Mouse (Mus musculus) layer of hippocampus, postnatal 36 days (tissue): ENCODE data around the gene Vamp2. TPM values are rescaled to one million over a fixed set of nuclear protein-coding genes. Genes with fewer than 3 reads are reported as not detected.
A peak's percentile ranks its signal among the peaks of the same experiment; 100 is the strongest.

ENCODE experiments used
- DNase-seq, 2 experiments: peaks; one replicate each; pipeline ENCODE4 v3.0.0; 2022
- total RNA-seq, 2 experiments: library from RNA; stranded (reverse); gene quantifications; 2 replicates each; pipeline ENCODE4 v1.2.3; 2021

The Vamp2 gene
- total RNA-seq, 2 experiments from 2014 or later, result 962 to 984 TPM

DNA sequence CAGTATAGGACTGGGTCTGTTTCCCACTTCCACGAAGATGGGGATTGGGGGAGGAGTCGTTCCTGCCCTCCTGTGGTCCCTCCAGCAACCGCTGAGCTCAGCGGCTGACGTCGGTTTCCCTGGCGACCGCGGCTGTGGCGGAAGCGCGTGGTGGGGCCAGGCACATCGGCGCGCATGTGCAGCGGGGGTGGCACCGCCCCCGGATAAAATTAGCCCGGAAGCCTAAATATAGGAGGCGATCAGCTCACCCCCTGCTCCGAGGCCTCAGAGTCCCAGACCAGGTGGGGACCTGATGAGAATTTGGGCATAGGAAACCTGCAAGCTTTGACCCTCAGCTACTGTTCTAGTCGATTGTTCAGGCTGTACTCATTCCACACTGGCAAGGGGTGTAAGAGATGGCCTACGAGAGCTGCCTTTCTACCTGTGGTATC lies 11.6 kb downstream of the Vamp2 start:
- peak; percentile 93 to 94 for DNase-seq

- DNase-seq, result no peak
These were observed 12.5 kb downstream of the Vamp2 start for GRCm38 (mm10) chr11:69100639-69101360.

- DNase-seq, result no peak
These were observed 13.5 kb downstream of the Vamp2 start for GRCm38 (mm10) chr11:69101604-69102402.

- no peak for DNase-seq
These were observed 14.1 kb downstream of the Vamp2 start for GRCm38 (mm10) chr11:69102403-69102725.

DNA sequence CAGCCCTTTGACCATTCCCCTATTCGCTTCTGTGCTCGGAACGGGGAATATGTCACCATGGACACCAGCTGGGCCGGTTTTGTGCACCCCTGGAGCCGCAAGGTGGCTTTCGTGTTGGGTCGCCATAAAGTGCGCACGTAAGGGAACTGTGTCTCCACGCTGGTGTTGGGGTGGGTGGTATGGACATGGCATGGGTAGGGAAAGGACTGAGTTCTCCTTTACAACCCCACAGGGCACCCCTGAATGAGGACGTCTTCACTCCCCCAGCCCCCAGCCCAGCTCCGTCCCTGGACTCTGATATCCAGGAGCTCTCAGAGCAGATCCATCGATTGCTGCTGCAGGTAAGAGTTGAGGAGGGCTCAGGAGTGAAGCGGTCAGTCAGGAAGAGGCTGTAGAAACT lies 14.8 kb downstream of the Vamp2 start:
- no peak for DNase-seq

DNA sequence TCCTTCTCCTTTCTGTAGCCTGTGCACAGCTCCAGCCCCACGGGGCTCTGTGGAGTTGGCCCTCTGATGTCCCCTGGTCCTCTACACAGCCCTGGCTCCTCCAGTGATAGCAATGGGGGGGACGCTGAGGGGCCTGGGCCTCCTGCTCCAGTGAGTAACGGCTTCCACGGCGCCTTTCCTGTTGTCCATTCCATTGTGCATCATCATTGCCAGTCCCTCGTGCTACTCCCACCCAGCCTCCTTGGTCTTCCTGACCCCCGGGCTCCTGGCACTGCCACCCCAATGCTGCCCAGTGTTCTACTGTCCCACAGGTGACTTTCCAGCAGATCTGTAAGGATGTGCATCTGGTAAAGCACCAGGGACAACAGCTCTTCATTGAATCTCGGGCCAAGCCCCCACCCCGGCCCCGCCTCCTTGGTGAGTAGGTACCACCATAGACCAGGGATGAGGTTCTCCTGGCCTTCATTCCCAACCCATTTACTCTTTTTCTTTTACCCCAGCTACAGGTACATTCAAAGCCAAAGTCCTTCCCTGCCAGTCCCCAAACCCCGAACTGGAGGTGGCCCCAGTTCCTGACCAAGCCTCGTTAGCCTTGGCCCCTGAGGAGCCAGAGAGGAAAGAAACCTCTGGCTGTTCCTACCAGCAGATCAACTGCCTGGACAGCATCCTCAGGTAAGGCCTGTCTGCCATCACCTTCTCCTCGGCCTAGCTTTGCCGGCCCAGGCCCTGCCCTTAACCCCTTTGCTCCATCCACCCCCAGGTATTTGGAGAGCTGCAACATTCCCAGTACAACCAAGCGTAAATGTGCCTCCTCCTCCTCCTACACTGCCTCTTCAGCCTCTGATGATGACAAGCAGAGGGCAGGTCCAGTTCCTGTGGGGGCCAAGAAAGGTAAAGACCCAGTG lies 15.5 kb downstream of the Vamp2 start:
- no peak for DNase-seq

DNA sequence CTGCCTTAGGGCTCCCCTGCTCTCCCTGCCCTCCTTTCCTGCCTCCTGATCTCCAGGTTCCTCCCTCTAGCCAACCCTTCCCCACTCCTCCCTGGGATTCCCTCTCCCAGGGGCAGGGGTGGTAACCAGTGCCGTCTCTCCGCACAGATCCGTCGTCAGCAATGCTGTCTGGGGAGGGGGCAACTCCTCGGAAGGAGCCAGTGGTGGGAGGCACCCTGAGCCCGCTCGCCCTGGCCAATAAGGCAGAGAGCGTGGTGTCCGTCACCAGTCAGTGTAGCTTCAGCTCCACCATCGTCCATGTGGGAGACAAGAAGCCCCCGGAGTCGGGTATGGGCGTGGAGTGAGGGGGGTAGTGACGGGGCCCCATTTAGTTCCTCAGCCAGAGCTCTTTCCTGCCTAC lies 16.2 kb downstream of the Vamp2 start:
- DNase-seq, result no peak

DNA sequence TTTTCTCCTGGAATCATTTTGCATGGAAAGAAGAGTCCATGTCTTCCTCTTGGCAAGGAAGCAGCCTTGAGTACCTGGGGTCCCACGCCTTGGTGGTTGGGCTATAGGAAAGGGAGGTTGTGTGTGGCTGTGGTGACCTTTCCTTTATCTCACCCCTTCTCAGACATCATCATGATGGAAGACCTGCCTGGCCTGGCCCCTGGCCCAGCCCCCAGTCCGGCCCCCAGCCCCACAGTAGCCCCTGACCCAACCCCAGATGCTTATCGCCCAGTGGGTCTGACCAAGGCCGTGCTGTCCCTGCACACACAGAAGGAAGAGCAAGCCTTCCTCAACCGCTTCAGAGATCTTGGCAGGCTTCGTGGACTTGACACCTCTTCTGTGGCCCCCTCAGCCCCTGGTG lies 16.9 kb downstream of the Vamp2 start:
- DNase-seq, result no peak

- DNase-seq, result no peak
These were observed 17.5 kb downstream of the Vamp2 start for GRCm38 (mm10) chr11:69105796-69106195.

GRCm38 (mm10) chr11:69106299-69106698 lies 18.0 kb downstream of the Vamp2 start:
- no peak for DNase-seq

DNA sequence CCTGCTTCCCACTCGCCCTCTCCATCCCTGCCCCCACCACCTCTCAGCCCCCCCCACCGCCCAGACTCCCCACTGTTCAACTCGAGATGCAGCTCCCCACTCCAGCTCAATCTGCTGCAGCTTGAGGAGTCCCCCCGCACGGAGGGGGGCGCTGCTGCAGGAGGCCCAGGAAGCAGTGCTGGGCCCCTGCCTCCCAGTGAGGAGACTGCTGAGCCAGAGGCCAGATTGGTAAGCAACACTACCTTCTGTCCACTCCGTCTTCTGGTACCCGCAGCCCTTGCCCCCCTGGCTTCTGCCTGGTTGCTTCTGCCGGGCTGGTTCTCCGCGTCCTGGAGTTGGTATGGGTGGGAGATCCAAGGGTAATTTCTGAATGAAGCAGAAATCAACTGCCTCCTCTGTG lies 18.6 kb downstream of the Vamp2 start:
- DNase-seq, result no peak

- DNase-seq, result no peak
These were observed 19.4 kb downstream of the Vamp2 start for GRCm38 (mm10) chr11:69107676-69108075.

- no peak for DNase-seq
These were observed 19.9 kb downstream of the Vamp2 start for GRCm38 (mm10) chr11:69108223-69108622.

GRCm38 (mm10) chr11:69109032-69109900 lies 21.0 kb downstream of the Vamp2 start:
- DNase-seq, result no peak

- peak; percentile 88 to 90 for DNase-seq
These were observed 22.2 kb downstream of the Vamp2 start for GRCm38 (mm10) chr11:69110319-69111046.

DNA sequence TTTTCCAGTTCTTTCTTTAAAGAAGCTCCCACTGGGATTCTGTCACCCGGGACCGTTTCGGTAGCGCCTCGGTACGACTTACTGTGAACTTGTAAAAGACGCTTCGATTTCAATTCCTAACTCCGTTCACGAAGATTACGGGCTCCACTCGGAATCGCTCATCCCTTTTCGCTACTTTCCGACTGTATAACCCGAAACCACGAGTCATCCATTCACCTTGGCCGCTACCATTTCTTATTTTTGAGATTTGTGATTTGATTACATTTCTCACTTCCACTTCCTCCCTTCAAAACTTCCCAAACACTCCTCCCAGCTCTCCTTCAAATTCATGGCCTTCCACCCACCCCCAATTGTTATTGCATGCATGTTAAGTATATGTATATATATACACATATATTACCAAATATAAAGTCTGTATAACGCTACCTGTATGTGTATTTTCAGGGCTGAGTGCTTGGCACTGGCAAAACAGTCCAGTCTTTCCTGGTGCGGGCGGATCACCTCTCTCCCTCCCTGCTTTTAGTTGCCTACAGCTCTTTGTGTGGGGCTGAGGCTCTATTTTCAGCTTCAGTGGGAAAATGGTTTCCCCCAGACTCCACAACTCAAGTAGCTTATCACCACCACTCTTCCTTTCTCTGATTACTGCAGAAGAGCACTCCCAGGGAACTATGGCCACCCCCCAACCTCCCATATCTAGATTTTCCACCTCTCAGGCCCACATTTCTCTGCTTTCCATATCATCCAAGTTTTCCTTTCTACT lies 22.9 kb downstream of the Vamp2 start:
- no peak for DNase-seq

DNA sequence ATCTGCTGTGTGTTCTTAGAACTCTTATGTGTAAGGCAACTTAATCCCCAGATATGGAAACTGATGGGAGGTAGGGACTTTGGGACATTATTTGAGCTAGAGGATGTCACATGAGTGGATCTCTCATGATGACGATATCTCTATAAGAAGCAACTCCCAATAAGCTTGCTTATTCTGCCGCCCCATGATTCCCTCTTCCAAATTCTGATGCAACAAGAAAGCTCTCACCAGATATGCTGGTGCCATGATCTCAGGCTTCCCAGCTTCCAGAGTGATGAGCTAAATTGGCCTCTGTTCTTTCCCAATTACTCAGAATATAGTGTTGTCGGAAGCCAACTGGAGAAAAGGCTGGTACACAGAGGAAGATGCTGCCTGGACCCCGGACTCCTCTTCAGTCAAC lies 23.6 kb downstream of the Vamp2 start:
- no peak for DNase-seq

- DNase-seq, result no peak
These were observed 25.7 kb downstream of the Vamp2 start for GRCm38 (mm10) chr11:69114018-69114417.

GRCm38 (mm10) chr11:69114621-69115020 lies 26.3 kb downstream of the Vamp2 start:
- DNase-seq, result no peak

DNA sequence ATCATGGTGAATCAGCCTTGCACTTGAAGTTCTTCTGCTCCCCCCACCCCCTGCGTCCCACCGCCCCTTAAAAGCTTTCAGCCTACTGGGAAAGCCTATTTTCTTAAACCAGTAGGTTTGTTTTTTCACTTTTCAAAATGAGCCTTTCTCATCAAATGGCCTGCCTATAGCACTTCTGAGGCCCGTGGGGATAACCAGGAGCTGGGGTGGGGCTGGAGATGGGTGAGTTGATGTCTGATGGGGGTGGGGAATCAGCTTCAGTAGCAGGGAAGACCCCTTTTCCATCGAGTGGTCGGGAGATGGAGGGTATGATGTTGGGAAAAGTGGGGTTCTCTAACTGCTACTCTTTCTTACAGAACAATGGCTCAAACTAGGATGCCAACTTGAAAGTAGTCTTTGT lies 28.6 kb downstream of the Vamp2 start:
- DNase-seq, result no peak
